Mouse (Mus musculus): ENCODE measurements at regions not wholly inside any gene's neighbourhood (a gene's known extent, or its start where the extent isn't known, plus 50 kb on each side); places are given as distances from the start of the nearest gene placed in this dataset.
"Not testable (repeated sequence)": the region's sequence is repeated elsewhere in the genome, so short reads cannot be mapped to it uniquely, and the experiment has no call there.

- no peak for ATAC-seq
- WGBS: 65% methylated on average over 7 of the region's 7 CpGs
Measured at GRCm38 (mm10) chr13:26114136-26114535, 655.8 kb downstream of the Hdgfl1 start.

GRCm38 (mm10) chr13:26113723-26114122 is 656.2 kb downstream of the Hdgfl1 start:
- not testable (repeated sequence) for H3K36me3 ChIP-seq (ENCODE audit: poor library complexity, severe bottlenecking); H3K9ac ChIP-seq; H3K4me3 ChIP-seq; H3K4me2 ChIP-seq; ATAC-seq; H3K27ac ChIP-seq; H3K27me3 ChIP-seq; H3K4me1 ChIP-seq; H3K9me3 ChIP-seq (replicated peaks)
- 29% methylated on average over 1 of the region's 1 CpGs for WGBS

More at GRCm38 (mm10) chr13:26114136-26114535, 655.8 kb downstream of the Hdgfl1 start:
- H3K4me1 ChIP-seq: peaks cover under 1% of the 10 kb centered on the region; the same call in 1 of the 2 replicates
- no peak overlapping the region for H3K9ac ChIP-seq
- no peak overlapping the region for H3K4me3 ChIP-seq
- no peak overlapping the region for H3K27ac ChIP-seq
- no peaks in the 10 kb centered on the region for H3K36me3 ChIP-seq (ENCODE audit: poor library complexity, severe bottlenecking)
- no peaks in the 10 kb centered on the region for H3K9me3 ChIP-seq (replicated peaks)
- H3K27me3 ChIP-seq: no peaks in the 10 kb centered on the region
- no peak overlapping the region for H3K4me2 ChIP-seq

GRCm38 (mm10) chr13:26112579-26112978 is 657.4 kb downstream of the Hdgfl1 start:
- H3K4me1 ChIP-seq: no peaks in the 10 kb centered on the region
- H3K36me3 ChIP-seq (ENCODE audit: poor library complexity, severe bottlenecking): no peaks in the 10 kb centered on the region
- H3K27ac ChIP-seq: no peak overlapping the region
- H3K4me2 ChIP-seq: no peak overlapping the region
- H3K27me3 ChIP-seq: no peaks in the 10 kb centered on the region
- H3K9ac ChIP-seq: no peak overlapping the region
- H3K4me3 ChIP-seq: no peak overlapping the region
- peak; percentile 41; the same call in 1 of the 2 replicates for ATAC-seq
- no peaks in the 10 kb centered on the region for H3K9me3 ChIP-seq (replicated peaks)

- H3K4me2 ChIP-seq: no peak overlapping the region
- H3K36me3 ChIP-seq (ENCODE audit: poor library complexity, severe bottlenecking): no peaks in the 10 kb centered on the region
- no peak overlapping the region for H3K9ac ChIP-seq
- 93% methylated on average over 2 of the region's 2 CpGs for WGBS
- no peaks in the 10 kb centered on the region for H3K4me1 ChIP-seq
- no peak for ATAC-seq
- no peak overlapping the region for H3K27ac ChIP-seq
- no peaks in the 10 kb centered on the region for H3K27me3 ChIP-seq
- no peaks in the 10 kb centered on the region for H3K9me3 ChIP-seq (replicated peaks)
- no peak overlapping the region for H3K4me3 ChIP-seq
Measured at GRCm38 (mm10) chr13:26109013-26109412, 661.0 kb downstream of the Hdgfl1 start.

- ATAC-seq: no peak
- Histone ChIP-seq H3K4me1 (no peaks in the 10 kb centered on the region), H3K27ac (no peak overlapping the region), H3K9me3 (replicated peaks) (no peaks in the 10 kb centered on the region), H3K4me3 (no peak overlapping the region), H3K36me3 (ENCODE audit: poor library complexity, severe bottlenecking) (no peaks in the 10 kb centered on the region), H3K27me3 (no peaks in the 10 kb centered on the region), H3K4me2 (no peak overlapping the region), H3K9ac (no peak overlapping the region)
- 84% methylated on average over 3 of the region's 3 CpGs for whole genome bisulfite sequencing
Measured at GRCm38 (mm10) chr13:26088727-26089126, 681.2 kb downstream of the Hdgfl1 start.

DNA sequence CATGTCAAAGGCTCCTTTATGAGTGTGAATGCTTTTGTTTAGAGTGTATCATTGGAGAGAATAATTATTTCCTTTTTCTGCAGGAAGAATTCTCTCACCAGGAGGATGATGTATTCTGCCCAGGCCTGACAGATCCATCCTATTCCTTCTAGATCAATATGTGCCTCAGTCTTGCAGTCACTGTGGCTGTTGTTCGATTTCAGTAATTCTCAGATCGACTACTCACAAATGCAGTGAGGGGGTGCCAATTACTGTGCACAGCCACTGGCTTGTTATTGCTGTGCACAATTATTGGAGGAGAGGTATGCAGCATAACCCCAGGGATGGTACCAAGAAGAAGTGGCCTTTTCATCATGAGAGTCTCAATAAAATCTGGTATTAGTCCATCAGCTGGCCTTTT is 689.2 kb downstream of the Hdgfl1 start:
- H3K9ac ChIP-seq: no peak overlapping the region
- H3K36me3 ChIP-seq (ENCODE audit: poor library complexity, severe bottlenecking): no peaks in the 10 kb centered on the region
- H3K4me1 ChIP-seq: peaks cover 7% of the 10 kb centered on the region
- WGBS: 46% methylated on average over 2 of the region's 2 CpGs
- H3K9me3 ChIP-seq (replicated peaks): no peaks in the 10 kb centered on the region
- peak; percentile 45; the same call in 1 of the 2 replicates for ATAC-seq
- H3K4me3 ChIP-seq: no peak overlapping the region
- H3K4me2 ChIP-seq: no peak overlapping the region
- peak overlapping the region; percentile 31 for H3K27ac ChIP-seq
- H3K27me3 ChIP-seq: no peaks in the 10 kb centered on the region

DNA sequence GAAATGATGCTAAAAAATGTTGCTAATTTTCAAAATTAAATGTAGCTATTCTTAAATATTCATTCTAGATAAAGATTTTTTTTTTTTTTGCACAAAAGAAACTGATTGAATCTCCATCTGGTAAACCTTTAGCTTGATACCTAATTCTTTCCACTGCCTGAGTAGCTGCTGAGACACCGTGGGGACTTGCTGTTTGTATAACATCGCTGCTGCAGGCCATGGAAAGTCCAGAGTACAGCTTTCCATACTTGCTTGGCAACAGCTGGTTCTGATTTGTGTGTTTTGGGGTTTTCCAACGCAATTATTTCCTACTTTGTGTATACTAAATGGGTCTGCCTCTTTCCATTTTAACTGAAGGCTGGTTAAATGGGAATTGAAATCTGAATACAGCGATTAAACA is 689.7 kb downstream of the Hdgfl1 start:
- ATAC-seq: no peak
- no peak overlapping the region for H3K9ac ChIP-seq

GRCm38 (mm10) chr13:26079362-26079761 is 690.6 kb downstream of the Hdgfl1 start:
- no peak for ATAC-seq
- Histone ChIP-seq H3K27ac (no peak overlapping the region), H3K27me3 (no peaks in the 10 kb centered on the region), H3K9ac (no peak overlapping the region), H3K4me2 (no peak overlapping the region), H3K36me3 (ENCODE audit: poor library complexity, severe bottlenecking) (no peaks in the 10 kb centered on the region), H3K4me1 (peaks cover 7% of the 10 kb centered on the region), H3K9me3 (replicated peaks) (no peaks in the 10 kb centered on the region), H3K4me3 (no peak overlapping the region)
- 95% methylated on average over 1 of the region's 1 CpGs for WGBS

More for the DNA sequence above, 689.7 kb downstream of the Hdgfl1 start:
- Histone ChIP-seq H3K27ac (peak overlapping the region; percentile 57; the same call in 1 of the 2 replicates), H3K27me3 (no peaks in the 10 kb centered on the region), H3K4me3 (no peak overlapping the region), H3K36me3 (ENCODE audit: poor library complexity, severe bottlenecking) (no peaks in the 10 kb centered on the region), H3K4me2 (no peak overlapping the region), H3K4me1 (peaks cover 7% of the 10 kb centered on the region), H3K9me3 (replicated peaks) (no peaks in the 10 kb centered on the region)
- WGBS: 55% methylated on average over 4 of the region's 4 CpGs

DNA sequence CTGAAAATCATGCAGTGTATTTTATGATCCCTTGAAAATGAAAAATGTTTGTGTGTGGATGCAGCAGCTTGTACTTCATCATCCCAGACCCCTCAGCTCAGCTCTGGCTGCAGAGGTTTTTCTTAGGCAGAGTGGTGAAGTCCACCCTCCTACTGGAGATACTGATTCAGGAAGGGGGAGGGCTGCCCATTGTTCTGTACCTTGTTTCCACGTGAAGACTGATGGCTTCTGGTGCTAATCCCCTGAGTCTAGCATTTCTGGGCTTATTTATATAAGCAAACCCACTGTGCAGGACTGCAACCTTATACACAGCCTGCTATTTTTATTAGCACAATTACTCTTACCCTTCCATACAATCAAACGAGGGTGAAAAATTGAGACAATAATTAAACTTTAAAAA is 708.6 kb downstream of the Hdgfl1 start:
- H3K9me3 ChIP-seq (replicated peaks): no peaks in the 10 kb centered on the region
- WGBS: 8% methylated on average over 2 of the region's 2 CpGs
- H3K4me3 ChIP-seq: no peak overlapping the region
- H3K36me3 ChIP-seq (ENCODE audit: poor library complexity, severe bottlenecking): no peaks in the 10 kb centered on the region
- no peak overlapping the region for H3K27ac ChIP-seq
- no peak for ATAC-seq
- no peaks in the 10 kb centered on the region for H3K4me1 ChIP-seq
- H3K4me2 ChIP-seq: no peak overlapping the region
- H3K9ac ChIP-seq: no peak overlapping the region
- H3K27me3 ChIP-seq: no peaks in the 10 kb centered on the region

DNA sequence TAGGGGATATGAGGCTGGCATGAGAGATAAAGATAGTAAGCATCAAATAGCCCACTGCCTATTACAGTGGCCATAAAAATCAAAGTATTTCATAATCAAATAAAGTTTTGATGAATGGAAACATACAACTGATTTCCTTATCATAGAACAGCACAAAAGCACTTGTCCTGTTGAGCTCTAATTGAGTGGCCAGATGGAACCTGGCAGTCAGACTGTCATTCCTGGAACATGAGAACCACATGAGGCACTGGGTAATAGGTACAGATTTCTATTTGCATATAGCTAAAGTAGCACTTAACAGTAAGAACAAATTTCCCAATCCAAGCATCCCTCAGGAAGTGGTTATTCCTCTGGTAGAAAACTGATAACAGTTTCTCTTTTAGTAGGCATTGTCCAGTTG is 732.3 kb downstream of the Hdgfl1 start:
- no peaks in the 10 kb centered on the region for H3K27me3 ChIP-seq
- no peak for ATAC-seq
- H3K4me1 ChIP-seq: no peaks in the 10 kb centered on the region
- H3K9me3 ChIP-seq (replicated peaks): no peaks in the 10 kb centered on the region
- H3K36me3 ChIP-seq (ENCODE audit: poor library complexity, severe bottlenecking): no peaks in the 10 kb centered on the region
- H3K4me2 ChIP-seq: no peak overlapping the region
- no peak overlapping the region for H3K4me3 ChIP-seq
- H3K9ac ChIP-seq: no peak overlapping the region
- no peak overlapping the region for H3K27ac ChIP-seq

DNA sequence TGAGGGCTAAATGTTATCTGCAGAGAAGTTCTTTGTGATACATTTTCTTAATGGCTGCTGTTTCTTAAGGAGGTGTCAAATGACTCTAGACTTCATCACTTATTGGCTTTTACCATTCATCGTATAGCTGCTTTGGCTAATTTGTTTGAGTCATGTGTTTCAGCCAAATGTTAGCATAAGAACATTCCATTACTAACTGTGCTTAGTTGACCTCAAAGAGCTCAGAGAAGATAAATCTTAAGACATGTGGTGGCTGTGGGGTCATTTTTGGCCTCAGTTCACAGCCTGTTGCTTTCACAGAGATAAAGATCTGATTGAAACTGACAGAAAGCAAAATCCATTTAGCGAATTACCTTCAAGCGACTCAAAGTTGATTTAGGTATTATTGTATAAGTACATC is 743.6 kb downstream of the Hdgfl1 start:
- Histone ChIP-seq H3K36me3 (ENCODE audit: poor library complexity, severe bottlenecking) (no peaks in the 10 kb centered on the region), H3K4me2 (no peak overlapping the region), H3K4me1 (no peaks in the 10 kb centered on the region), H3K9ac (no peak overlapping the region), H3K9me3 (replicated peaks) (no peaks in the 10 kb centered on the region), H3K27ac (no peak overlapping the region), H3K4me3 (no peak overlapping the region), H3K27me3 (no peaks in the 10 kb centered on the region)
- no peak for ATAC-seq
- WGBS: 91% methylated on average over 3 of the region's 3 CpGs

DNA sequence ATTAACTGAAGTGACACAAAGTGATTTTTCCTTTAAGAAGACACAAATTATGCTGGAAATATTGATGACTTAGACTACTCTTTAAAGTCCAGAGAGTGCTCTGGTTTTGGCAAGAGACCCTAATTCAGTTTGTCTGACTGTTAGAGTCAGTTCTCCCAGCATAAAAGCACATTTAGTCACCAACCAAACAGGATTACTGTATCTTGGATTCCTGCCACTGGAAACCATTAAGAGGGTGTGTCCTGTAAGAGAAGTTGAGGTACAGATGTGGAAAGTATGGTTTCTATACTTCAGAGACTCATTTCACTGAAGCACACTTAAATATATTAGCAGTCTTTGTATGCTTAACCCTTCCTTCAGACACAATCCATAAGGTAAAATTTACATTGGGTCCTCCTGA is 745.3 kb downstream of the Hdgfl1 start:
- no peak for ATAC-seq
- Histone ChIP-seq H3K9me3 (replicated peaks) (no peaks in the 10 kb centered on the region), H3K4me3 (no peak overlapping the region), H3K4me2 (no peak overlapping the region), H3K27ac (no peak overlapping the region), H3K9ac (no peak overlapping the region), H3K36me3 (ENCODE audit: poor library complexity, severe bottlenecking) (no peaks in the 10 kb centered on the region), H3K27me3 (no peaks in the 10 kb centered on the region), H3K4me1 (no peaks in the 10 kb centered on the region)

DNA sequence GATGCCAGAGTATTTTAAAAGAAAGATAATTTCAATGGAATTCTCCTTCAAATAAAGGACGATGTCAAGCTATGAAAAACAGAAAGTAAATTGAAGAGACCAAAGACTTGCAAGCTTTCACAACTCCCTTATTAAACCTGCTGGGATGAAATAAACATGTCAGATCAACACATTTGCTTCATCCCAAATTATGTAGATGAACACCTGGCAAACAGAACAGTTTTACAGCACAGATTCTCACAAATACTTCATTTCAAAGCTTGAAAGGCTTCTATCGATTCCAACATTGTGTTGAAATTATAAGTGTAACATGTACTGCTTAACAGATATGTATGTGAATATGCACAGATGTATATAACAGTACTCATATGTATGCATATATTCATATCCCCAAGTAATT is 749.5 kb downstream of the Hdgfl1 start:
- Histone ChIP-seq H3K9me3 (replicated peaks) (no peaks in the 10 kb centered on the region), H3K4me3 (no peak overlapping the region), H3K36me3 (ENCODE audit: poor library complexity, severe bottlenecking) (no peaks in the 10 kb centered on the region), H3K27me3 (no peaks in the 10 kb centered on the region), H3K9ac (no peak overlapping the region), H3K4me1 (no peaks in the 10 kb centered on the region), H3K27ac (no peak overlapping the region), H3K4me2 (no peak overlapping the region)
- no peak for ATAC-seq
- 72% methylated on average over 2 of the region's 2 CpGs for WGBS

All from forebrain, embryonic 13.5 days (tissue).